8 mouse cellular contexts compared by ENCODE assay signal in the genomic region with DNA sequence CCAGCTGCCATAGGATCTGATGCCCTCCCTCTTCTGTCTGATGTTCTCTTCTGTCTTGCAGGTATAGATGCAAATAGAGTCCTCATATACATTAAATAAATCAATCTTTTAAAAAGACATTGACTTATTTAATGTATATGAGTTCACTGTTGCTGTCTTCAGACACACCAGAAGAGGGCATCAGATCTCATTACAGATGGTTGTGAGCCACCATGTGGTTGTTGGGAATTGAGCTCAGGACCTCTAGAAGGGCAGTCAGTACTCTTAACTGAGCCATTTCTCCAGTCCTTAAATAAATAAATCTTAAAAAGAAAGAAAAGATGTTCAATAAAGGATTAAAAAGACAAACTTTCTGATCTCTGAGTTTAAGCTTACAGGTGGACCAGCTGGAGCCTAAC. TPM values are rescaled to one million over a fixed set of nuclear protein-coding genes. Genes with fewer than 3 reads are reported as not detected.
DNase-seq lines count a peak whose midpoint lies in the region; ATAC-seq and TF ChIP-seq lines count a peak whose summit lies in the region.

No protein-coding gene starts in this region.

- no peak for DNase-seq in heart, embryonic 10.5 days (ENCODE audit: low spot score)
- no peak for DNase-seq in heart, postnatal 25 days (ENCODE audit: low spot score)
- no peak for DNase-seq in CH12.LX (ENCODE audit: extremely low read depth)
- no peak for DNase-seq in forebrain, postnatal 0 days
- no peak for DNase-seq in liver, postnatal 0 days
- no peak for DNase-seq in testis, postnatal 14 days (ENCODE audit: low spot score)
- no peak for DNase-seq in gastrocnemius, adult 8-10 months (ENCODE audit: low spot score in 2 of 2)

- dilution Hi-C loops in CH12.LX (cut with MboI; ENCODE audit: extremely low pct_ligation_motif_present, extremely low pct_unique_long_range_greater_than_20kb, low sequenced_read_pairs): no loop called here

- intact Hi-C loops in heart, postnatal 25 days (cut with DNase I): loop anchor here (10.0 kb wide), 2 partner anchors 465 to 1405 kb away; a partner anchor contains a TSS

- no peak for TF ChIP-seq EP300 in CH12.LX (IDR thresholded peaks at IDR 0.05; ENCODE audit: low read length)
- TF ChIP-seq EP300 in liver, postnatal 0 days (IDR thresholded peaks at IDR 0.05; ENCODE audit: low read depth): no peak

- ATAC-seq in forebrain, postnatal 0 days: no peak
- ATAC-seq in liver, postnatal 0 days: no peak
- no peak for ATAC-seq in frontal cortex, adult (ENCODE audit: low TSS enrichment)

- peaks cover 68% of the 10 kb centered on the region for H3K36me3 ChIP-seq in heart, embryonic 10.5 days
- H3K36me3 ChIP-seq in CH12.LX (replicated peaks in 1 of 2; ENCODE audit: control insufficient read depth in 1 of 2, insufficient read depth in 1 of 2, low read length in 1 of 2): peaks cover 62 to 77% of the 10 kb centered on the region in 2 experiments
- peaks cover 59% of the 10 kb centered on the region for H3K36me3 ChIP-seq in forebrain, postnatal 0 days (ENCODE audit: insufficient read depth)
- peaks cover 56% of the 10 kb centered on the region for H3K36me3 ChIP-seq in liver, postnatal 0 days (replicated peaks; ENCODE audit: insufficient read depth, low read length)

- H3K27ac ChIP-seq in heart, embryonic 10.5 days: peak overlapping the region; percentile 96
- H3K27ac ChIP-seq in CH12.LX (ENCODE audit: insufficient read depth, low read depth): no peak overlapping the region
- peak overlapping the region; percentile 97; the same call in 1 of the 2 replicates for H3K27ac ChIP-seq in forebrain, postnatal 0 days (ENCODE audit: low read depth, low read length)
- peak overlapping the region; percentile 95 for H3K27ac ChIP-seq in liver, postnatal 0 days (ENCODE audit: low read depth)

- H3K27me3 ChIP-seq in heart, embryonic 10.5 days (ENCODE audit: insufficient read depth, poor library complexity, severe bottlenecking): no peaks in the 10 kb centered on the region
- H3K27me3 ChIP-seq in CH12.LX (replicated peaks): no peaks in the 10 kb centered on the region
- no peaks in the 10 kb centered on the region for H3K27me3 ChIP-seq in forebrain, postnatal 0 days (ENCODE audit: insufficient read depth, low read length)
- H3K27me3 ChIP-seq in liver, postnatal 0 days (ENCODE audit: insufficient read depth, low read length): no peaks in the 10 kb centered on the region

- TF ChIP-seq RAD21 in CH12.LX (IDR thresholded peaks at IDR 0.05; ENCODE audit: low read depth, low read length): no peak; the same call in 1 of the 2 replicates

- H3K79me2 ChIP-seq in CH12.LX (replicated peaks; ENCODE audit: control insufficient read depth, extremely low read depth, insufficient read depth, poor library complexity, severe bottlenecking): peaks cover 61% of the 10 kb centered on the region

- in situ Hi-C loops in CH12.LX (cut with MboI; ENCODE audit: low pct_ligation_motif_present, low pct_unique_long_range_greater_than_20kb, low sequenced_read_pairs): no loop called here

- peak overlapping the region; percentile 90 for H3K4me2 ChIP-seq in CH12.LX (ENCODE audit: insufficient read depth, low read depth, poor library complexity, severe bottlenecking)
- H3K4me2 ChIP-seq in forebrain, postnatal 0 days (ENCODE audit: low read depth): peak overlapping the region; percentile 76
- H3K4me2 ChIP-seq in liver, postnatal 0 days (ENCODE audit: low read depth, low read length): peak overlapping the region; percentile 75

- H3K4me3 ChIP-seq in heart, embryonic 10.5 days: peak overlapping the region; percentile 88
- peak overlapping the region; percentile 69 to 94 (median 71) for H3K4me3 ChIP-seq in CH12.LX (replicated peaks in 1 of 3; ENCODE audit: low read depth in 2 of 3, low read length in 2 of 3, poor library complexity in 1 of 3)
- H3K4me3 ChIP-seq in forebrain, postnatal 0 days (ENCODE audit: low read depth, low read length): peak overlapping the region; percentile 71
- peak overlapping the region; percentile 69 for H3K4me3 ChIP-seq in liver, postnatal 0 days (ENCODE audit: low read depth, low read length)

- H3K4me1 ChIP-seq in heart, embryonic 10.5 days: peaks cover 32% of the 10 kb centered on the region
- H3K4me1 ChIP-seq in CH12.LX (ENCODE audit: control insufficient read depth in 1 of 2, insufficient read depth in 2 of 2): peaks cover 18 to 47% of the 10 kb centered on the region in 2 experiments
- H3K4me1 ChIP-seq in forebrain, postnatal 0 days (ENCODE audit: insufficient read depth): peaks cover 19% of the 10 kb centered on the region
- peaks cover 18% of the 10 kb centered on the region for H3K4me1 ChIP-seq in liver, postnatal 0 days (ENCODE audit: insufficient read depth)

- H3K9ac ChIP-seq in CH12.LX (ENCODE audit: insufficient read depth, low read depth): peak overlapping the region; percentile 59
- H3K9ac ChIP-seq in forebrain, postnatal 0 days: peak overlapping the region; percentile 94
- H3K9ac ChIP-seq in liver, postnatal 0 days (replicated peaks): peak overlapping the region; percentile 79

- TF ChIP-seq POLR2A in CH12.LX (IDR thresholded peaks at IDR 0.05; ENCODE audit: low read depth, low read length): no peak

- no peaks in the 10 kb centered on the region for H3K9me3 ChIP-seq in heart, embryonic 10.5 days
- no peaks in the 10 kb centered on the region for H3K9me3 ChIP-seq in CH12.LX (replicated peaks; ENCODE audit: low read length)
- no peaks in the 10 kb centered on the region for H3K9me3 ChIP-seq in forebrain, postnatal 0 days (ENCODE audit: low read length)
- H3K9me3 ChIP-seq in liver, postnatal 0 days (ENCODE audit: low read length): no peaks in the 10 kb centered on the region

- peak; percentile 36 to 71; a peak in 2 of 4 replicates for TF ChIP-seq CTCF in CH12.LX (conservative IDR thresholded peaks at IDR 0.05 in 1 of 2, IDR thresholded peaks at IDR 0.05 in 1 of 2; ENCODE audit: low read depth in 2 of 2, low read length in 2 of 2)
- peak; percentile 52 for TF ChIP-seq CTCF in forebrain, postnatal 0 days (IDR thresholded peaks at IDR 0.05; ENCODE audit: low read depth)
- TF ChIP-seq CTCF in liver, postnatal 0 days (IDR thresholded peaks at IDR 0.05; ENCODE audit: low read depth): peak; percentile 28; the same call in 1 of the 2 replicates

TF ChIP-seq in CH12.LX, 34 proteins besides CTCF, POLR2A, EP300 and RAD21 (continues in another document):
- TF ChIP-seq JUND (conservative IDR thresholded peaks at IDR 0.05; ENCODE audit: low read depth, low read length): no peak

RNA-seq across cellular contexts. Expression of a gene that starts 1.1 kb away (rescaled TPM):
- polyA plus RNA-seq in heart, embryonic 10.5 days (2016; fragmentation: Nextera tagmentation; extraction: Ambion mirVana): 40.7 and 55.0 TPM in 2 replicates
- 10 to 100 TPM; 23.7 to 25.6 TPM for total RNA-seq in heart, postnatal 25 days (2021)
- total RNA-seq in CH12.LX (2012; rRNA removed): 27.7 and 41.3 TPM in 2 replicates
- total RNA-seq in CH12.LX (2014; rRNA removed): 34.4 and 42.1 TPM in 2 replicates
- 35.4 and 37.3 TPM in 2 replicates for polyA plus RNA-seq in CH12.LX (2012; ENCODE audit: insufficient read length, low read depth)
- 110 and 116 TPM in 2 replicates for total RNA-seq in forebrain, postnatal 0 days (2014; rRNA removed)
- polyA plus RNA-seq in forebrain, postnatal 0 days (2015; fragmentation: Nextera tagmentation; extraction: Ambion mirVana): 163 and 180 TPM in 2 replicates
- 13.2 and 14.4 TPM in 2 replicates for polyA plus RNA-seq in liver, postnatal 0 days (2015; fragmentation: Nextera tagmentation; extraction: Ambion mirVana)
- 10 to 100 TPM; 13.9 to 18.2 (median 14.5) TPM for total RNA-seq in gastrocnemius, adult 8-10 months (2022)

RNA-seq across cellular contexts. Expression of a gene that starts 1.2 kb away (rescaled TPM):
- polyA plus RNA-seq in heart, embryonic 10.5 days (2016; fragmentation: Nextera tagmentation; extraction: Ambion mirVana): 425 and 513 TPM in 2 replicates
- total RNA-seq in heart, postnatal 25 days (2021): 100 to 1,000 TPM; 274 to 280 TPM
- 3,395 and 3,529 TPM in 2 replicates for total RNA-seq in CH12.LX (2012; rRNA removed)
- total RNA-seq in CH12.LX (2014; rRNA removed): 3,077 and 3,396 TPM in 2 replicates
- 1,126 and 1,142 TPM in 2 replicates for polyA plus RNA-seq in CH12.LX (2012; ENCODE audit: insufficient read length, low read depth)
- 1,164 and 1,963 TPM in 2 replicates for total RNA-seq in forebrain, postnatal 0 days (2014; rRNA removed)
- 522 and 611 TPM in 2 replicates for polyA plus RNA-seq in forebrain, postnatal 0 days (2015; fragmentation: Nextera tagmentation; extraction: Ambion mirVana)
- polyA plus RNA-seq in liver, postnatal 0 days (2015; fragmentation: Nextera tagmentation; extraction: Ambion mirVana): 341 and 347 TPM in 2 replicates
- total RNA-seq in gastrocnemius, adult 8-10 months (2022): 100 to 1,000 TPM; 250 to 326 (median 272) TPM

RNA-seq across cellular contexts. Expression of a gene that starts 6.7 kb away (rescaled TPM):
- polyA plus RNA-seq in heart, embryonic 10.5 days (2016; fragmentation: Nextera tagmentation; extraction: Ambion mirVana): 18.7 and 24.2 TPM in 2 replicates
- 10 to 100 TPM; 12.2 to 13.9 TPM for total RNA-seq in heart, postnatal 25 days (2021)
- total RNA-seq in CH12.LX (2012; rRNA removed) (29.0 and 37.4 TPM in 2 replicates), CH12.LX (2014; rRNA removed) (34.8 and 37.7 TPM in 2 replicates)
- 47.5 and 52.1 TPM in 2 replicates for polyA plus RNA-seq in CH12.LX (2012; ENCODE audit: insufficient read length, low read depth)
- total RNA-seq in forebrain, postnatal 0 days (2014; rRNA removed): 25.9 and 33.6 TPM in 2 replicates
- 18.9 and 22.2 TPM in 2 replicates for polyA plus RNA-seq in forebrain, postnatal 0 days (2015; fragmentation: Nextera tagmentation; extraction: Ambion mirVana)
- polyA plus RNA-seq in liver, postnatal 0 days (2015; fragmentation: Nextera tagmentation; extraction: Ambion mirVana): 7.5 and 8.4 TPM in 2 replicates
- total RNA-seq in gastrocnemius, adult 8-10 months (2022): 10 to 100 TPM in 3 of 4 experiments, 1 to 10 TPM in 1; 9.5 to 12.1 (median 11.6) TPM

RNA-seq across cellular contexts. Expression of a gene that starts 6.8 kb away (rescaled TPM):
- 39.9 and 45.7 TPM in 2 replicates for polyA plus RNA-seq in heart, embryonic 10.5 days (2016; fragmentation: Nextera tagmentation; extraction: Ambion mirVana)
- 10 to 100 TPM; 14.7 to 14.8 TPM for total RNA-seq in heart, postnatal 25 days (2021)
- total RNA-seq in CH12.LX (2012; rRNA removed) (28.7 and 36.9 TPM in 2 replicates), CH12.LX (2014; rRNA removed) (39.9 and 43.9 TPM in 2 replicates)
- polyA plus RNA-seq in CH12.LX (2012; ENCODE audit: insufficient read length, low read depth): 74.5 and 77.1 TPM in 2 replicates
- total RNA-seq in forebrain, postnatal 0 days (2014; rRNA removed): 31.0 and 36.9 TPM in 2 replicates
- polyA plus RNA-seq in forebrain, postnatal 0 days (2015; fragmentation: Nextera tagmentation; extraction: Ambion mirVana): 52.1 and 55.1 TPM in 2 replicates
- 14.6 and 15.3 TPM in 2 replicates for polyA plus RNA-seq in liver, postnatal 0 days (2015; fragmentation: Nextera tagmentation; extraction: Ambion mirVana)
- total RNA-seq in gastrocnemius, adult 8-10 months (2022): 10 to 100 TPM in 3 of 4 experiments, 1 to 10 TPM in 1; 9.5 to 14.7 (median 13.0) TPM

RNA-seq across cellular contexts. Expression of a gene that starts 6.9 kb away (rescaled TPM):
- 40.9 and 45.6 TPM in 2 replicates for polyA plus RNA-seq in heart, embryonic 10.5 days (2016; fragmentation: Nextera tagmentation; extraction: Ambion mirVana)
- 10 to 100 TPM; 49.4 to 49.7 TPM for total RNA-seq in heart, postnatal 25 days (2021)
- total RNA-seq in CH12.LX (2012; rRNA removed) (58.7 and 64.6 TPM in 2 replicates), CH12.LX (2014; rRNA removed) (43.4 and 48.1 TPM in 2 replicates)
- polyA plus RNA-seq in CH12.LX (2012; ENCODE audit: insufficient read length, low read depth): 83.9 and 86.9 TPM in 2 replicates
- total RNA-seq in forebrain, postnatal 0 days (2014; rRNA removed): 72.3 and 80.8 TPM in 2 replicates
- 106 and 112 TPM in 2 replicates for polyA plus RNA-seq in forebrain, postnatal 0 days (2015; fragmentation: Nextera tagmentation; extraction: Ambion mirVana)
- polyA plus RNA-seq in liver, postnatal 0 days (2015; fragmentation: Nextera tagmentation; extraction: Ambion mirVana): 29.8 and 30.1 TPM in 2 replicates
- total RNA-seq in gastrocnemius, adult 8-10 months (2022): 10 to 100 TPM; 36.3 to 50.3 (median 43.0) TPM
